Mouse (Mus musculus): ENCODE measurements at regions not wholly inside any gene's neighbourhood (a gene's known extent, or its start where the extent isn't known, plus 50 kb on each side); places are given as distances from the start of the nearest gene placed in this dataset.
"Not testable (repeated sequence)": the region's sequence is repeated elsewhere in the genome, so short reads cannot be mapped to it uniquely, and the experiment has no call there.

DNA sequence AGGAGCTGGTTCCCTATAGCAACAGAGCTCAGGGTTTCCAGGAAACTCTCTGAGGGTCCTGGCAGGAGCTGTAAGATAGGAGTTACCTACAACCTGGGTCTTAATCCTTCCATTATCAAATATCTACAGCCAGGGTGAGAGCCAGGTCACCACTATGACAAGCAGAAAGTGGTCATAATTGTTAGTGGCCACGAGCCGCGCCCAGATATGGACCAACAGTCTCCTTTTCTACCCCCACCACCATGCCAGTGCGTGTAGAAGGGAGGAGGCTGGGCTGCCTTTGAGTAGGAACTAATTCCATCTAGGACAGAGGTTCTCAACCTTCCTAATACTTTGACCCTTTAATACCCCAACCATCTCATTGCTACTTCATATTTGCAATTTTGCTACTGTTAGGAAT lies 133.0 kb upstream of the Cdk6 start:
- not testable (repeated sequence) for H3K9me3 ChIP-seq (replicated peaks); DNase-seq (ENCODE audit: low spot score); H3K36me3 ChIP-seq; H3K4me3 ChIP-seq; H3K27ac ChIP-seq; H3K27me3 ChIP-seq (ENCODE audit: low read depth, poor library complexity, severe bottlenecking); H3K4me1 ChIP-seq
- 92% methylated on average over 4 of the region's 4 CpGs for WGBS

- Histone ChIP-seq H3K4me3 (no peak overlapping the region), H3K4me1 (no peaks in the 10 kb centered on the region), H3K36me3 (no peaks in the 10 kb centered on the region), H3K27me3 (ENCODE audit: low read depth, poor library complexity, severe bottlenecking) (no peaks in the 10 kb centered on the region), H3K27ac (no peak overlapping the region), H3K9me3 (replicated peaks) (no peaks in the 10 kb centered on the region)
- 97% methylated on average over 3 of the region's 3 CpGs for whole genome bisulfite sequencing
- DNase-seq (ENCODE audit: low spot score), result no peak
Observed at GRCm38 (mm10) chr5:3211284-3211683, 130.0 kb upstream of the Cdk6 start.

GRCm38 (mm10) chr5:3216053-3216452 lies 125.2 kb upstream of the Cdk6 start:
- no peak overlapping the region for H3K27ac ChIP-seq
- H3K27me3 ChIP-seq (ENCODE audit: low read depth, poor library complexity, severe bottlenecking), result no peaks in the 10 kb centered on the region
- H3K4me3 ChIP-seq, result no peak overlapping the region
- no peaks in the 10 kb centered on the region for H3K36me3 ChIP-seq
- H3K9me3 ChIP-seq (replicated peaks), result no peaks in the 10 kb centered on the region
- WGBS, result 78% methylated on average over 5 of the region's 5 CpGs
- peaks cover 20% of the 10 kb centered on the region for H3K4me1 ChIP-seq
- DNase-seq (ENCODE audit: low spot score), result no peak

DNA sequence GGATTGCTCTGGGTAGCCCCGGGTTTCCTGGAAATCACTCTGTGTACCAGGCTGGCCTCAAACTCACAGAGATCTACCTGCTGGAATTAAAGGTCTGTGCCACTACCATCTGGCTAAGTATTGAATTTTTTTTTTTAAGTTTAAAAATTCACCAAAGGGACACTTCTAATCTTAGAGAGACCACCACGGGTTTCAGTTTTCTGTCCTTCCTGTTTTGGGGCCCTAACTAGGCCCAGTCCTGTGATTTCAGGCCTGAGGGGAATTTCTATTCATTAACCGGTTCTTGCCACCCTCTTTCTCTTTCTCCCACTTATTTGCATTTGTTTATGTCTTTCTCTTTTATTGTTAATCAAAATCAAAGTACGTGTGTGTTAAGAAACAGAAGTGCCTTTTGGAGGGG lies 122.1 kb upstream of the Cdk6 start:
- no peak for DNase-seq (ENCODE audit: low spot score)
- WGBS, result 46% methylated on average over 4 of the region's 4 CpGs
- Histone ChIP-seq H3K4me3 (no peak overlapping the region), H3K27ac (no peak overlapping the region), H3K9me3 (replicated peaks) (no peaks in the 10 kb centered on the region), H3K27me3 (ENCODE audit: low read depth, poor library complexity, severe bottlenecking) (no peaks in the 10 kb centered on the region), H3K4me1 (peaks cover 20% of the 10 kb centered on the region), H3K36me3 (no peaks in the 10 kb centered on the region)

- Histone ChIP-seq H3K36me3 (no peaks in the 10 kb centered on the region), H3K27me3 (ENCODE audit: low read depth, poor library complexity, severe bottlenecking) (no peaks in the 10 kb centered on the region), H3K27ac (no peak overlapping the region), H3K9me3 (replicated peaks) (no peaks in the 10 kb centered on the region), H3K4me3 (no peak overlapping the region), H3K4me1 (peaks cover 20% of the 10 kb centered on the region)
- WGBS, result 65% methylated on average over 3 of the region's 3 CpGs
- DNase-seq (ENCODE audit: low spot score), result no peak
Observed at GRCm38 (mm10) chr5:3219770-3220169, 121.5 kb upstream of the Cdk6 start.

DNA sequence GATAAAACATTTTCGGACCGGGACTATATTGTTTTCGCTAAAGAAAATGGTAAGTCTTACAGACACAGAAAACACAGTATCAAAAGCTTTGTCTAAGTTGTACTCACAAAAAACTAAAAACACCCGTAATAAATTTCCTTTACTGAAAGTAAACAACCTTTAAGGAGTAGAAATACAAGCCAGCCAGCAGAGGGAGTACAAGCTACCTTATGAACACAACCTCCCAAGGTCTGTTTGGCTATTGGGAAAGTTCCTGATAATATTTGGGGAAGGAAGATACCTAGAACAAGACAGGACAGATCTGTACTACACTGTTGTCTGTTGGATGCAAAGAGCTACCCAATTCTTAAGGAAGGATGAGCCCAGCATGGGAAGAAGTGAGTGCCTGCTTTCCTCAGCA lies 117.5 kb upstream of the Cdk6 start:
- not testable (repeated sequence) for H3K36me3 ChIP-seq; H3K27me3 ChIP-seq (ENCODE audit: low read depth, poor library complexity, severe bottlenecking); H3K9me3 ChIP-seq (replicated peaks); DNase-seq (ENCODE audit: low spot score); H3K4me1 ChIP-seq; H3K27ac ChIP-seq; H3K4me3 ChIP-seq
- 83% methylated on average over 4 of the region's 4 CpGs for WGBS

- not testable (repeated sequence) for H3K36me3 ChIP-seq; DNase-seq (ENCODE audit: low spot score); H3K27ac ChIP-seq; H3K4me3 ChIP-seq; H3K4me1 ChIP-seq; H3K27me3 ChIP-seq (ENCODE audit: low read depth, poor library complexity, severe bottlenecking); H3K9me3 ChIP-seq (replicated peaks)
- WGBS, result 89% methylated on average over 14 of the region's 14 CpGs
Observed at GRCm38 (mm10) chr5:3224392-3225054, 116.8 kb upstream of the Cdk6 start.

DNA sequence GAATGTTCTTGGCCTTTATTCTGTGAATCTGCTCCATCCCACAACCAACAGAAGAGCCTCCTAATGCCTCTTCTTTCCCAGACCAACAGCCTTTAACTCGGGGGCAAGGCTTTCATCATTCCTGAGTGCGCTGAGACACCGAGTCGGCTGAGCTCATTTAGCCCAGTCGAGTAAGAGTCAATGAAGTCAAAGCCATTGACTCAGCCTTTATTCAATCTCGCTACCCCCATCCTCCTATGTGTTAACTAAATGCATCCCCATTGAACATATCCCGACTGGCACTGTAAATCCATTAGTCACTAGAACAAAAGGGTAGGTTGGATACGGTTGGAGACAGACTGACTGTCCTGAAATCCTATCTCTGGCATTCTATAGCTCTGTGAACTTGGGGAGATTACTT lies 115.9 kb upstream of the Cdk6 start:
- not testable (repeated sequence) for DNase-seq (ENCODE audit: low spot score); H3K4me1 ChIP-seq; H3K9me3 ChIP-seq (replicated peaks); H3K27me3 ChIP-seq (ENCODE audit: low read depth, poor library complexity, severe bottlenecking); H3K27ac ChIP-seq; H3K36me3 ChIP-seq; H3K4me3 ChIP-seq
- 88% methylated on average over 8 of the region's 8 CpGs for WGBS

DNA sequence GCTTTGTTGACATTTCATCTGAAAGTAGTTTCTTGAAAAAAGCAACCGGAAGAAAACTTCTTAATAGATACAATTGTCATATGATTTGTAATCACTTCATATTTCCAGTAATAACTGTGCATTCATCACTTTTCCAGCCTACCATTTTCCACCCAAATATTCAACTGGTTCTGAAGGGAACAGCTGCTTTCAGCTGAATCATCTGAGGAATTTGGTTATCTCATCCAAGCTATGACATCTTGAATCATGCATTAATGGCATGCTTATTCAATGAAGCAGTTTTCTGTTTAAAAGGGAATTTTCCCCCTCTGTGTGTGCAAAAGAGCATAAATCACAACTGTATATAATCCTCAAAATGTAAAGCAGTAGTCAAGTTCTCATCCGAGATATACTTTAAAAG lies 97.2 kb upstream of the Cdk6 start:
- not testable (repeated sequence) for H3K9me3 ChIP-seq (replicated peaks); H3K4me1 ChIP-seq; DNase-seq (ENCODE audit: low spot score); H3K4me3 ChIP-seq; H3K27me3 ChIP-seq (ENCODE audit: low read depth, poor library complexity, severe bottlenecking); H3K36me3 ChIP-seq; H3K27ac ChIP-seq
- 85% methylated on average over 2 of the region's 2 CpGs for WGBS

DNA sequence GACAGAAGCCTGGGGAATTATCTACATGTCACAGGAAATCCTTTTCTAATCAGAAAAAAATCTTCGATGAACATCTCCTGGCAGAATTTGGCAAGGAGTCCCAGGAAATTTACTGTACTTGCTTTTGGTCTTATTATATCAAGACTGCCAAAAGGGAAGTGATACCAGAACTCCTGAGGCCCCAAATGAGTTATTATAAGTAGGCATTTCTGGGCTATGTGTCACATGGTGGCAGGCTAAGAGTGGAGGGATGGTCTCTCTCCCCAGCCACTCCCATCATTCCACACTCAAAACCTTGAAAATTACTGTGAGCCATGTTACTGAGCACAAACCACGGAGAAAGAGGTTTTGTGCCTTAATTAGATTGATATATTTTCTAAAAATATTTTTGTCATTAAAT lies 94.0 kb upstream of the Cdk6 start:
- Histone ChIP-seq H3K36me3 (no peaks in the 10 kb centered on the region), H3K9me3 (replicated peaks) (no peaks in the 10 kb centered on the region), H3K4me3 (no peak overlapping the region), H3K27me3 (ENCODE audit: low read depth, poor library complexity, severe bottlenecking) (no peaks in the 10 kb centered on the region), H3K4me1 (no peaks in the 10 kb centered on the region), H3K27ac (no peak overlapping the region)
- no peak for DNase-seq (ENCODE audit: low spot score)
- WGBS, result 85% methylated on average over 2 of the region's 2 CpGs

DNA sequence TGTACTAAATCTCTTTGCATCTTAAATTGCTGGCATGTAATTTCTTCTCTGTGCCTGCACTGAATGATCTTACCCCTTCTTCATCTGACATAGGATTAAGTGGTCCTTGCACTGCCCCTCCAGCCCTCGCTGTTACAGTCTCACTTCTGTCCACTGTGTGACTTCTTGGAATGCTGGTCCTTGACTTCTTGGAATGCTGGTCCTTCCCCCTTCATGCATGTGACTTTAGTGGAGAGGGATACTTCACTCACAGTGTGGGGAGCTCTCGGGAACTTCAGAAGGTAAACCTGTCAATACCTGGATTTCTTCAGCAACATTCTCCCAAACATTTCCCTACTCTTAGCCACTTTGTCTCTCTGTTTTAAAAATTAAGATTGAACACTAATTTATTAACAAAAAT lies 91.0 kb upstream of the Cdk6 start:
- Histone ChIP-seq H3K36me3 (no peaks in the 10 kb centered on the region), H3K9me3 (replicated peaks) (no peaks in the 10 kb centered on the region), H3K27ac (no peak overlapping the region), H3K4me1 (no peaks in the 10 kb centered on the region), H3K27me3 (ENCODE audit: low read depth, poor library complexity, severe bottlenecking) (no peaks in the 10 kb centered on the region), H3K4me3 (no peak overlapping the region)
- no peak for DNase-seq (ENCODE audit: low spot score)
- 86% methylated on average over 2 of the region's 2 CpGs for WGBS

DNA sequence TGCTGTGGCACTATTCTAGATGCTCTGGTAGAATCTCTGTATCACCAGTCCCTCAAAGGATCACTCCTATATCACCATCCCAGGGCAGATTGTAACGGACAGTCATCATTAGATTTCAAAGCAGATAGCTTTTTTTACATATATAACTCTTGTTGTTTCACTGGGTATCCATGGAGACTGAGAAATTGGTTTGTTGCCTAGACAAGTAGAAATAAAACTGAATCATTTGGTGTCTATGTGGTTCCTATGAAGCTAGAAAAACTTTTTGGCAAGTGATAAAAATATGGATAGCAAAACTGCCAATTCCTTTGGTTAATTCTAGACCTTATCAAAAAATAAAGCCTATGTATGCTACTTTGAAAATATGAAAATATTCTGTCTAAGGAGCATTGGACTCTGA lies 81.0 kb upstream of the Cdk6 start:
- H3K9me3 ChIP-seq (replicated peaks), result no peaks in the 10 kb centered on the region
- H3K4me3 ChIP-seq, result no peak overlapping the region
- WGBS, result 86% methylated on average over 1 of the region's 1 CpGs
- no peaks in the 10 kb centered on the region for H3K4me1 ChIP-seq
- H3K36me3 ChIP-seq, result no peaks in the 10 kb centered on the region
- DNase-seq (ENCODE audit: low spot score), result no peak
- H3K27me3 ChIP-seq (ENCODE audit: low read depth, poor library complexity, severe bottlenecking), result no peaks in the 10 kb centered on the region
- no peak overlapping the region for H3K27ac ChIP-seq

GRCm38 (mm10) chr5:3264988-3265738 lies 76.1 kb upstream of the Cdk6 start:
- DNase-seq (ENCODE audit: low spot score); H3K27me3 ChIP-seq (ENCODE audit: low read depth, poor library complexity, severe bottlenecking); H3K27ac ChIP-seq; H3K4me1 ChIP-seq; H3K4me3 ChIP-seq; H3K36me3 ChIP-seq; H3K9me3 ChIP-seq (replicated peaks): not testable (repeated sequence)
- WGBS, result 79% methylated on average over 8 of the region's 8 CpGs

DNA sequence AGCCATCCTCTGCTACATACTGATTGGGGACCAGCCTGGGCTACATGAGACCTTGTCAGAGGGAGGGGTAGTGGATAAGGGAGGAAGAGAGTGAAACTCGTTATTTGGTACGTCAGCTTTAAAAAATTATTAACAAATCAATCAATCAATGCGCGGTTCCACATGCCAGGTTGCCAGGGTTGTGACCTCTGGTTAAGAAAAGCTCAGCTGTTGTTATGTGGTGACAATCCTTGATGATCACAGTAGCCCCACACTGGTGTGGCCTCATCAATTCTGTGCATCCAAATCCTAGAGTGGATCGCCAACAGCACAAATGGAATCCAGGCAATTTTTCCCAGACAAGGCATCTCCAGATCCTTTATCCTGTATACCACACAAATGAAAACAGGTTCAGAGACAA lies 74.3 kb upstream of the Cdk6 start:
- Histone ChIP-seq H3K36me3 (no peaks in the 10 kb centered on the region), H3K27ac (no peak overlapping the region), H3K9me3 (replicated peaks) (no peaks in the 10 kb centered on the region), H3K4me1 (no peaks in the 10 kb centered on the region), H3K27me3 (ENCODE audit: low read depth, poor library complexity, severe bottlenecking) (no peaks in the 10 kb centered on the region), H3K4me3 (no peak overlapping the region)
- WGBS, result 77% methylated on average over 5 of the region's 5 CpGs
- DNase-seq (ENCODE audit: low spot score), result no peak

Data from limb, embryonic 10.5 days (tissue).